Mouse (Mus musculus): ENCODE data around the gene Kdm4b. TPM values are rescaled to one million over a fixed set of nuclear protein-coding genes. Genes with fewer than 3 reads are reported as not detected.

Kdm4b gene
- polyA plus RNA-seq, 1 experiment from 2014 or later, result 8.1 TPM

DNA sequence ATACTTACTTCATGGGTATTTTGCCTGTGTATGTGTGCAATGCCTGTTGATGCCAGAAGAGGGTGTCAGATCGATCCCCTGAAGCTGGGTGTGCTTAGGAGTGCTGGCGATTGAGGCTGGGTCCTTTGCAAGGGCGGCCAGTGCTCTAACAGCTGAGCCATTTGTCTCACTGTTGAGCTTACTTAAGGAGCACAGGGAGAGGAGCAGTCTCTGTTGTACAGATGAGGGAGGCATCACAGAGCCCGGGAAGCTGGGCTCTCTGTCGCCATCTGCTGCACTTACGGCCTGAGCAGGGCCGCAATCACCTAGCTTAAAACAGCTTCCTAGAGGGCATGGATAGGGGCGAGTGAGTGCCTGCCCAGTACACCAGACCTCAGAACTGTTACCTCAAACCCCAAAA is 7.1 kb downstream of the Kdm4b start:
- no peaks in the 10 kb centered on the region for H3K27me3 ChIP-seq (replicated peaks; ENCODE audit: control insufficient read depth, insufficient read depth, low read length)
- H3K4me3 ChIP-seq (ENCODE audit: low read depth, low read length), result no peak overlapping the region
- no peaks in the 10 kb centered on the region for H3K36me3 ChIP-seq (ENCODE audit: control insufficient read depth, insufficient read depth)
- peak; percentile 65 for TF ChIP-seq CTCF (IDR thresholded peaks at IDR 0.05; ENCODE audit: low read depth)
- H3K9me3 ChIP-seq (ENCODE audit: control insufficient read depth), result no peaks in the 10 kb centered on the region
- ATAC-seq, result no peak
- no peak overlapping the region for H3K4me2 ChIP-seq (replicated peaks; ENCODE audit: low read depth)
- no peak overlapping the region for H3K27ac ChIP-seq (ENCODE audit: low read depth, low read length)
- no peak overlapping the region for H3K9ac ChIP-seq (ENCODE audit: low read depth, low read length)
- 48% methylated on average over 8 of the region's 8 CpGs for WGBS
- H3K4me1 ChIP-seq (replicated peaks; ENCODE audit: control insufficient read depth, insufficient read depth, low read length), result no peaks in the 10 kb centered on the region; the same call in 1 of the 2 replicates

GRCm38 (mm10) chr17:56337190-56337589 is 11.3 kb downstream of the Kdm4b start:
- Histone ChIP-seq H3K4me2 (replicated peaks; ENCODE audit: low read depth) (no peak overlapping the region), H3K27ac (ENCODE audit: low read depth, low read length) (no peak overlapping the region), H3K27me3 (replicated peaks; ENCODE audit: control insufficient read depth, insufficient read depth, low read length) (no peaks in the 10 kb centered on the region), H3K36me3 (ENCODE audit: control insufficient read depth, insufficient read depth) (no peaks in the 10 kb centered on the region), H3K4me3 (ENCODE audit: low read depth, low read length) (no peak overlapping the region), H3K9ac (ENCODE audit: low read depth, low read length) (no peak overlapping the region), H3K9me3 (ENCODE audit: control insufficient read depth) (no peaks in the 10 kb centered on the region), H3K4me1 (replicated peaks; ENCODE audit: control insufficient read depth, insufficient read depth, low read length) (no peaks in the 10 kb centered on the region)
- ATAC-seq, result no peak
- WGBS, result 38% methylated on average over 4 of the region's 4 CpGs
- peak; percentile 70 for TF ChIP-seq CTCF (IDR thresholded peaks at IDR 0.05; ENCODE audit: low read depth)

GRCm38 (mm10) chr17:56337791-56338190 is 11.9 kb downstream of the Kdm4b start:
- H3K9ac ChIP-seq (ENCODE audit: low read depth, low read length), result no peak overlapping the region
- H3K27ac ChIP-seq (ENCODE audit: low read depth, low read length), result no peak overlapping the region
- WGBS, result 90% methylated on average over 6 of the region's 6 CpGs
- no peaks in the 10 kb centered on the region for H3K9me3 ChIP-seq (ENCODE audit: control insufficient read depth)
- no peak for ATAC-seq
- no peaks in the 10 kb centered on the region for H3K4me1 ChIP-seq (replicated peaks; ENCODE audit: control insufficient read depth, insufficient read depth, low read length)
- 0 out of 2 replicates have a peak, but pooled peaks have one; percentile 8 for TF ChIP-seq CTCF (IDR thresholded peaks at IDR 0.05; ENCODE audit: low read depth)
- H3K27me3 ChIP-seq (replicated peaks; ENCODE audit: control insufficient read depth, insufficient read depth, low read length), result no peaks in the 10 kb centered on the region
- H3K4me2 ChIP-seq (replicated peaks; ENCODE audit: low read depth), result no peak overlapping the region
- H3K36me3 ChIP-seq (ENCODE audit: control insufficient read depth, insufficient read depth), result no peaks in the 10 kb centered on the region
- H3K4me3 ChIP-seq (ENCODE audit: low read depth, low read length), result no peak overlapping the region

- Histone ChIP-seq H3K4me1 (replicated peaks; ENCODE audit: control insufficient read depth, insufficient read depth, low read length) (no peaks in the 10 kb centered on the region), H3K9ac (ENCODE audit: low read depth, low read length) (no peak overlapping the region)
- WGBS, result 58% methylated on average over 4 of the region's 4 CpGs
Observed at GRCm38 (mm10) chr17:56338909-56339308, 13.0 kb downstream of the Kdm4b start.

DNA sequence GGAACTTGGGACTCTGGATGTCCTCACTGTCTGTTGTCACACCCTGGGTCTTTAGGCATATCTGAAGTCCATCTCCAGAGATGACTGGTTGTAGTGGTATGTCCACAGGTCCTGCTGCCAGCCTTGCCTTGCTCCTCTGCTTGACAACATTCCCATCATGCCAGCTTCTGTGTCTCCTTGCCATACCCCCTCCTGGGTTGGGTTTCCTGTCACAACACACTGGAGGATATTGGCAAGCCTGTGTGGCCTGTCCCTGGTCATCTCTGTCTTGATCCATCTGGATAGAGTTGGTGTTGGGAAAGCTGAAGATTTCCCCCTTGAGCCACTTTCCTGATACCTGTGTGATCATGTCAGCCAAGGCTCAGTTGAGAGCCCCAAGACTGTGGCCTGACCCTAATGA is 14.9 kb downstream of the Kdm4b start:
- Histone ChIP-seq H3K27ac (ENCODE audit: low read depth, low read length) (no peak overlapping the region; the same call in 1 of the 2 replicates), H3K4me1 (replicated peaks; ENCODE audit: control insufficient read depth, insufficient read depth, low read length) (no peaks in the 10 kb centered on the region), H3K4me2 (replicated peaks; ENCODE audit: low read depth) (no peak overlapping the region), H3K4me3 (ENCODE audit: low read depth, low read length) (no peak overlapping the region), H3K9ac (ENCODE audit: low read depth, low read length) (no peak overlapping the region), H3K36me3 (ENCODE audit: control insufficient read depth, insufficient read depth) (peaks cover 7% of the 10 kb centered on the region), H3K27me3 (replicated peaks; ENCODE audit: control insufficient read depth, insufficient read depth, low read length) (no peaks in the 10 kb centered on the region), H3K9me3 (ENCODE audit: control insufficient read depth) (no peaks in the 10 kb centered on the region)
- TF ChIP-seq CTCF (IDR thresholded peaks at IDR 0.05; ENCODE audit: low read depth), result no peak
- no peak for ATAC-seq

More at GRCm38 (mm10) chr17:56338909-56339308, 13.0 kb downstream of the Kdm4b start:
- TF ChIP-seq CTCF (IDR thresholded peaks at IDR 0.05; ENCODE audit: low read depth), result peak; percentile 67
- H3K36me3 ChIP-seq (ENCODE audit: control insufficient read depth, insufficient read depth), result no peaks in the 10 kb centered on the region
- H3K4me2 ChIP-seq (replicated peaks; ENCODE audit: low read depth), result no peak overlapping the region
- H3K4me3 ChIP-seq (ENCODE audit: low read depth, low read length), result no peak overlapping the region
- H3K27me3 ChIP-seq (replicated peaks; ENCODE audit: control insufficient read depth, insufficient read depth, low read length), result no peaks in the 10 kb centered on the region
- no peak for ATAC-seq
- H3K27ac ChIP-seq (ENCODE audit: low read depth, low read length), result no peak overlapping the region
- H3K9me3 ChIP-seq (ENCODE audit: control insufficient read depth), result no peaks in the 10 kb centered on the region

GRCm38 (mm10) chr17:56343466-56343865 is 17.6 kb downstream of the Kdm4b start:
- Histone ChIP-seq H3K9ac (ENCODE audit: low read depth, low read length) (no peak overlapping the region), H3K36me3 (ENCODE audit: control insufficient read depth, insufficient read depth) (peaks cover 7% of the 10 kb centered on the region), H3K4me2 (replicated peaks; ENCODE audit: low read depth) (no peak overlapping the region), H3K27me3 (replicated peaks; ENCODE audit: control insufficient read depth, insufficient read depth, low read length) (no peaks in the 10 kb centered on the region), H3K9me3 (ENCODE audit: control insufficient read depth) (no peaks in the 10 kb centered on the region), H3K4me3 (ENCODE audit: low read depth, low read length) (no peak overlapping the region), H3K27ac (ENCODE audit: low read depth, low read length) (no peak overlapping the region), H3K4me1 (replicated peaks; ENCODE audit: control insufficient read depth, insufficient read depth, low read length) (no peaks in the 10 kb centered on the region)
- ATAC-seq, result no peak
- 84% methylated on average over 3 of the region's 3 CpGs for WGBS
- no peak for TF ChIP-seq CTCF (IDR thresholded peaks at IDR 0.05; ENCODE audit: low read depth)

DNA sequence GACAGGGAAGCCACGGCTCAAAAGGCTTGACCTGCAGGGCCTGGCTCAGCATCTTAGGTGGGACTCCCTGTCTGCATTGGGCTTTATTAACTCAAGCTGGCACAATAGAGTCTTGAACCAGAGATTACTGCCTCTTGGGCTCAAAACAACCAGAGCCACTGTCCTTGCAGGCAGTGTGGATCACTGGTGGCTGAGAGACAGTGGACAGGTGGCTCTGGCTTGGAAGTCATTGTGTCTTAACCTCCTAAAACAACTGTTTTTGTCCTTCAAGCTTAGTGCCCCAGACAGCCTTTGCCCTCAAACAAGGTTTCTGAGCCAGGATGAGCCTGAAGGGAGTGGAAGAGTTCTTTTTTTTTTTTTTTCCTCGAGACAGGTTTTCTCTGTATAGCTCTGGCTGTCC is 19.5 kb downstream of the Kdm4b start:
- Histone ChIP-seq H3K4me1 (replicated peaks; ENCODE audit: control insufficient read depth, insufficient read depth, low read length) (no peaks in the 10 kb centered on the region), H3K27me3 (replicated peaks; ENCODE audit: control insufficient read depth, insufficient read depth, low read length) (no peaks in the 10 kb centered on the region), H3K4me2 (replicated peaks; ENCODE audit: low read depth) (no peak overlapping the region), H3K4me3 (ENCODE audit: low read depth, low read length) (no peak overlapping the region), H3K9ac (ENCODE audit: low read depth, low read length) (no peak overlapping the region), H3K36me3 (ENCODE audit: control insufficient read depth, insufficient read depth) (peaks cover 7% of the 10 kb centered on the region), H3K27ac (ENCODE audit: low read depth, low read length) (no peak overlapping the region), H3K9me3 (ENCODE audit: control insufficient read depth) (no peaks in the 10 kb centered on the region)
- no peak for TF ChIP-seq CTCF (IDR thresholded peaks at IDR 0.05; ENCODE audit: low read depth)
- ATAC-seq, result no peak
- WGBS, result 68% methylated on average over 2 of the region's 2 CpGs

All from intestine, postnatal 0 days (tissue).